Comparison of ENCODE assay signal across 17 mouse cellular contexts in genomic region chr8:85530717-85531116, GRCm38 (mm10). TPM values are rescaled to one million over a fixed set of nuclear protein-coding genes. Genes with fewer than 3 reads are reported as not detected.
A peak's percentile ranks its signal among the peaks of the same experiment; 100 is the strongest.
DNase-seq lines count a peak whose midpoint lies in the region; ATAC-seq lines count a peak whose summit lies in the region.
"Had no signal": no experiment of that assay in that cellular context is flagged by ENCODE, and none has a peak within 500 bp of the region (broad histone marks: within the 10 kb centered on the region; RNA-seq: fewer than 3 reads in every experiment).

No protein-coding gene starts in this region.

- peaks cover 28% of the 10 kb centered on the region for H3K4me1 ChIP-seq in liver, embryonic 15.5 days (replicated peaks)
- peaks cover 18% of the 10 kb centered on the region for H3K4me1 ChIP-seq in liver, embryonic 12.5 days
- H3K4me1 ChIP-seq: embryonic facial prominence, embryonic 10.5 days; forebrain, embryonic 13.5 days; heart, embryonic 12.5 days; hindbrain, embryonic 15.5 days had no signal

- ATAC-seq in liver, embryonic 15.5 days (ENCODE audit: insufficient read depth), result peak; percentile 52
- no peak for ATAC-seq in liver, embryonic 12.5 days
- peak; percentile 61 for ATAC-seq in megakaryocyte progenitor cell, adult 5-6 weeks (replicated peaks; ENCODE audit: poor library complexity)
- ATAC-seq: CD4-positive, CD25-positive, alpha-beta regulatory T cell, adult 4 months; forebrain, embryonic 13.5 days; forebrain, postnatal 0 days had no signal

- intact Hi-C loops in left cerebral cortex, postnatal 25 days (cut with DNase I), result no loop called here

- H3K4me2 ChIP-seq in liver, embryonic 15.5 days, result no peak overlapping the region
- H3K4me2 ChIP-seq in liver, embryonic 12.5 days, result no peak overlapping the region
- H3K4me2 ChIP-seq: forebrain, embryonic 13.5 days; heart, embryonic 12.5 days; hindbrain, embryonic 15.5 days had no signal

- no peak overlapping the region for H3K27ac ChIP-seq in liver, embryonic 15.5 days (replicated peaks)
- H3K27ac ChIP-seq in liver, embryonic 12.5 days, result no peak overlapping the region
- H3K27ac ChIP-seq: embryonic facial prominence, embryonic 10.5 days; forebrain, embryonic 13.5 days; hindbrain, embryonic 15.5 days had no signal

- H3K36me3 ChIP-seq in liver, embryonic 15.5 days (replicated peaks), result peaks cover 9% of the 10 kb centered on the region
- H3K36me3 ChIP-seq in liver, embryonic 12.5 days, result peaks cover 32% of the 10 kb centered on the region

- no peaks in the 10 kb centered on the region for H3K9me3 ChIP-seq in liver, embryonic 15.5 days (replicated peaks)
- H3K9me3 ChIP-seq in liver, embryonic 12.5 days (replicated peaks), result no peaks in the 10 kb centered on the region
- H3K9me3 ChIP-seq: embryonic facial prominence, embryonic 10.5 days; forebrain, embryonic 13.5 days; hindbrain, embryonic 15.5 days had no signal

- 59% methylated on average over 1 of the region's 1 CpGs for WGBS in liver, embryonic 15.5 days (ENCODE audit: insufficient replicate concordance)
- 65% methylated on average over 1 of the region's 1 CpGs for WGBS in liver, embryonic 12.5 days (ENCODE audit: insufficient replicate concordance)

- H3K4me3 ChIP-seq in liver, embryonic 15.5 days (replicated peaks), result no peak overlapping the region
- no peak overlapping the region for H3K4me3 ChIP-seq in liver, embryonic 12.5 days
- H3K4me3 ChIP-seq: embryonic facial prominence, embryonic 10.5 days; forebrain, embryonic 13.5 days; heart, embryonic 12.5 days; hindbrain, embryonic 15.5 days had no signal

- peak; percentile 62 for DNase-seq in NIH3T3 (ENCODE audit: low read depth)
- no peak for DNase-seq in thymus, postnatal 36 days
- no peak for DNase-seq in left cerebral cortex, postnatal 25 days (ENCODE audit: low spot score in 2 of 2)
- DNase-seq: adrenal gland, adult 8-10 months; cerebellum, adult 18-20 months; cerebellum, postnatal 10 days; forebrain, postnatal 0 days; gastrocnemius, postnatal 14 days had no signal

- H3K9ac ChIP-seq in liver, embryonic 15.5 days, result no peak overlapping the region
- no peak overlapping the region for H3K9ac ChIP-seq in liver, embryonic 12.5 days
- H3K9ac ChIP-seq: forebrain, embryonic 13.5 days; forebrain, postnatal 0 days; heart, embryonic 12.5 days; hindbrain, embryonic 15.5 days had no signal

- no peaks in the 10 kb centered on the region for H3K27me3 ChIP-seq in liver, embryonic 15.5 days
- no peaks in the 10 kb centered on the region for H3K27me3 ChIP-seq in liver, embryonic 12.5 days (replicated peaks)
- H3K27me3 ChIP-seq: forebrain, embryonic 13.5 days; heart, embryonic 12.5 days; hindbrain, embryonic 15.5 days had no signal

RNA-seq across cellular contexts. Expression of gene Dnaja2, which starts 24.4 kb away (rescaled TPM):
- 62.3 and 67.5 TPM in 2 replicates for polyA plus RNA-seq in liver, embryonic 15.5 days (2015; fragmentation: Nextera tagmentation; extraction: Ambion mirVana)
- polyA plus RNA-seq in liver, embryonic 12.5 days (2016; fragmentation: Nextera tagmentation; extraction: Ambion mirVana), result 124 TPM in 2 replicates
- 127 and 139 TPM in 2 replicates for total RNA-seq in megakaryocyte progenitor cell, adult 5-6 weeks (2015)
- 121 and 143 TPM in 2 replicates for total RNA-seq in megakaryocyte progenitor cell, adult 5-6 weeks (2017)
- total RNA-seq in left cerebral cortex, postnatal 25 days (2021), result 100 to 1,000 TPM; 167 to 190 TPM

RNA-seq across cellular contexts. Expression of gene Gpt2, which starts 38.3 kb away (rescaled TPM):
- polyA plus RNA-seq in liver, embryonic 15.5 days (2015; fragmentation: Nextera tagmentation; extraction: Ambion mirVana), result 17.7 and 22.1 TPM in 2 replicates
- polyA plus RNA-seq in liver, embryonic 12.5 days (2016; fragmentation: Nextera tagmentation; extraction: Ambion mirVana), result 18.5 and 20.1 TPM in 2 replicates
- 2.5 and 3.5 TPM in 2 replicates for total RNA-seq in megakaryocyte progenitor cell, adult 5-6 weeks (2015)
- 4.6 and 5.3 TPM in 2 replicates for total RNA-seq in megakaryocyte progenitor cell, adult 5-6 weeks (2017)
- total RNA-seq in left cerebral cortex, postnatal 25 days (2021), result 10 to 100 TPM; 52.8 to 60.2 TPM
- polyA plus RNA-seq: G1E had no signal

Comparison
In these comparisons a context has a peak if more than half of its experiments do, and no peak if none do; other contexts are left out.
1. RNA of gene Gpt2, which starts 38.3 kb away (total RNA-seq): 52.8 to 60.2 TPM in left cerebral cortex, postnatal 25 days; 2.5 to 5.3 TPM in megakaryocyte progenitor cell, adult 5-6 weeks; every median in the first group is over 4 times any median in the second.